Mouse (Mus musculus) stomach, embryonic 16.5 days (tissue): ENCODE measurements at regions not wholly inside any gene's neighbourhood (a gene's known extent, or its start where the extent isn't known, plus 50 kb on each side); places are given as distances from the start of the nearest gene placed in this dataset.

ENCODE experiments used
- ATAC-seq: fragments of 200-750 bp; cut with Nextera tagmentation; 2 replicates; pipeline ENCODE4 v1.8.0; 2017; ENCODE audit warnings: moderate number of reproducible peaks, moderate TSS enrichment; ENCODE audit not compliant: insufficient read depth, low FRiP score
- H3K27ac ChIP-seq: fragments of 300-500 bp; sonication (generic); 2 replicates; pipeline ENCODE4 v1.5.1; 2014; ENCODE audit warnings: low read length
- H3K27me3 ChIP-seq: fragments of 300-500 bp; sonication (generic); 2 replicates; pipeline ENCODE4 v1.6.1; 2014; ENCODE audit warnings: low read length, control low read depth, mixed read lengths; ENCODE audit not compliant: control insufficient read depth, insufficient read depth
- H3K36me3 ChIP-seq: fragments of 300-500 bp; sonication (generic); 2 replicates; pipeline ENCODE4 v1.6.1; 2014; ENCODE audit warnings: low read length; ENCODE audit not compliant: control insufficient read depth, insufficient read depth
- H3K4me1 ChIP-seq: fragments of 300-500 bp; sonication (generic); 2 replicates; pipeline ENCODE4 v1.6.1; 2014; ENCODE audit warnings: low read length, control low read depth, mixed read lengths; ENCODE audit not compliant: control insufficient read depth, insufficient read depth
- H3K4me2 ChIP-seq: fragments of 300-500 bp; sonication (generic); 2 replicates; pipeline ENCODE4 v1.6.1; 2014; ENCODE audit warnings: low read depth, low read length, mixed read lengths
- H3K4me3 ChIP-seq: fragments of 300-500 bp; sonication (generic); replicated peaks from 2 replicates; pipeline ENCODE4 v1.5.1; 2014; ENCODE audit warnings: mild to moderate bottlenecking, low read length
- H3K9ac ChIP-seq: fragments of 300-500 bp; sonication (generic); 2 replicates; pipeline ENCODE4 v1.6.1; 2014; ENCODE audit warnings: low read length
- H3K9me3 ChIP-seq: fragments of 300-500 bp; sonication (generic); replicated peaks from 2 replicates; pipeline ENCODE4 v1.6.1; 2016; ENCODE audit warnings: low read length, control low read depth; ENCODE audit not compliant: control insufficient read depth
- WGBS: fragments of 180-500 bp; shearing (Covaris S2); extraction: QIAGEN DNeasy Blood & Tissue Kit; methylation state at CpG from one replicate; pipeline ENCODE4 v1.1.7; 2014; 5-methylcytosine and 5-hydroxymethylcytosine counted together

- no peaks in the 10 kb centered on the region for H3K9me3 ChIP-seq
- no peaks in the 10 kb centered on the region for H3K27me3 ChIP-seq
- peak overlapping the region; percentile 91 for H3K4me2 ChIP-seq
- H3K4me1 ChIP-seq, result peaks cover 5% of the 10 kb centered on the region; the same call in 1 of the 2 replicates
- no peak overlapping the region for H3K27ac ChIP-seq
- no peaks in the 10 kb centered on the region for H3K36me3 ChIP-seq
- no peak for ATAC-seq
- peak overlapping the region; percentile 82 for H3K4me3 ChIP-seq
- 63% methylated on average over 5 of the region's 5 CpGs for WGBS
- H3K9ac ChIP-seq, result no peak overlapping the region
Observed at GRCm38 (mm10) chr6:51268931-51269330, 163.5 kb upstream of the Nfe2l3 start.

- peak overlapping the region; percentile 85 for H3K27ac ChIP-seq
- peak overlapping the region; percentile 82 for H3K4me3 ChIP-seq
- no peaks in the 10 kb centered on the region for H3K36me3 ChIP-seq
- WGBS, result 17% methylated on average over 10 of the region's 10 CpGs
- no peak for ATAC-seq
- H3K9ac ChIP-seq, result peak overlapping the region; percentile 93
- H3K27me3 ChIP-seq, result no peaks in the 10 kb centered on the region
- no peaks in the 10 kb centered on the region for H3K9me3 ChIP-seq
- H3K4me1 ChIP-seq, result peaks cover 5% of the 10 kb centered on the region; the same call in 1 of the 2 replicates
- peak overlapping the region; percentile 91 for H3K4me2 ChIP-seq
Observed at GRCm38 (mm10) chr6:51269617-51270016, 162.9 kb upstream of the Nfe2l3 start.

GRCm38 (mm10) chr6:51270216-51271127 lies 162.0 kb upstream of the Nfe2l3 start:
- ATAC-seq, result peak; percentile 91
- peak overlapping the region; percentile 93 for H3K9ac ChIP-seq
- H3K4me3 ChIP-seq, result peak overlapping the region; percentile 82
- H3K36me3 ChIP-seq, result no peaks in the 10 kb centered on the region
- no peaks in the 10 kb centered on the region for H3K9me3 ChIP-seq
- peaks cover 5% of the 10 kb centered on the region; the same call in 1 of the 2 replicates for H3K4me1 ChIP-seq
- H3K27me3 ChIP-seq, result no peaks in the 10 kb centered on the region
- under 1% methylated on average over 80 of the region's 80 CpGs for WGBS
- H3K27ac ChIP-seq, result peak overlapping the region; percentile 85
- peak overlapping the region; percentile 91 for H3K4me2 ChIP-seq

- H3K27me3 ChIP-seq, result no peaks in the 10 kb centered on the region
- H3K4me2 ChIP-seq, result peak overlapping the region; percentile 91
- no peaks in the 10 kb centered on the region for H3K9me3 ChIP-seq
- H3K36me3 ChIP-seq, result no peaks in the 10 kb centered on the region
- peaks cover 5% of the 10 kb centered on the region; the same call in 1 of the 2 replicates for H3K4me1 ChIP-seq
- H3K27ac ChIP-seq, result peak overlapping the region; percentile 75
- 3% methylated on average over 17 of the region's 17 CpGs for WGBS
- ATAC-seq, result peak; percentile 88; the same call in 1 of the 2 replicates
- peak overlapping the region; percentile 82 for H3K4me3 ChIP-seq
- peak overlapping the region; percentile 93 for H3K9ac ChIP-seq
Observed at GRCm38 (mm10) chr6:51271128-51271480, 161.4 kb upstream of the Nfe2l3 start.

GRCm38 (mm10) chr6:51272136-51272736 lies 160.2 kb upstream of the Nfe2l3 start:
- H3K4me2 ChIP-seq, result peak overlapping the region; percentile 33
- no peak overlapping the region for H3K27ac ChIP-seq
- no peak for ATAC-seq
- peaks cover 5% of the 10 kb centered on the region; the same call in 1 of the 2 replicates for H3K4me1 ChIP-seq
- 56% methylated on average over 19 of the region's 19 CpGs for WGBS
- H3K9ac ChIP-seq, result no peak overlapping the region
- no peaks in the 10 kb centered on the region for H3K9me3 ChIP-seq
- H3K36me3 ChIP-seq, result no peaks in the 10 kb centered on the region
- H3K4me3 ChIP-seq, result no peak overlapping the region
- H3K27me3 ChIP-seq, result no peaks in the 10 kb centered on the region

GRCm38 (mm10) chr6:51279491-51279890 lies 153.0 kb upstream of the Nfe2l3 start:
- H3K27ac ChIP-seq, result no peak overlapping the region
- H3K4me1 ChIP-seq, result peaks cover 6% of the 10 kb centered on the region; the same call in 1 of the 2 replicates
- H3K9me3 ChIP-seq, result no peaks in the 10 kb centered on the region
- 68% methylated on average over 10 of the region's 10 CpGs for WGBS
- no peak overlapping the region for H3K4me3 ChIP-seq
- ATAC-seq, result no peak; the same call in 1 of the 2 replicates
- H3K27me3 ChIP-seq, result no peaks in the 10 kb centered on the region
- H3K9ac ChIP-seq, result no peak overlapping the region
- H3K4me2 ChIP-seq, result no peak overlapping the region
- no peaks in the 10 kb centered on the region for H3K36me3 ChIP-seq

GRCm38 (mm10) chr6:51280231-51280630 lies 152.2 kb upstream of the Nfe2l3 start:
- H3K9ac ChIP-seq, result no peak overlapping the region
- no peak overlapping the region for H3K27ac ChIP-seq
- H3K4me3 ChIP-seq, result no peak overlapping the region
- 0 out of 2 replicates have a peak, but pooled peaks have one; percentile 37 for ATAC-seq
- no peak overlapping the region for H3K4me2 ChIP-seq
- H3K9me3 ChIP-seq, result no peaks in the 10 kb centered on the region
- 57% methylated on average over 7 of the region's 7 CpGs for WGBS
- no peaks in the 10 kb centered on the region for H3K27me3 ChIP-seq
- peaks cover 11% of the 10 kb centered on the region for H3K4me1 ChIP-seq
- H3K36me3 ChIP-seq, result no peaks in the 10 kb centered on the region

GRCm38 (mm10) chr6:51283916-51284706 lies 148.4 kb upstream of the Nfe2l3 start:
- peak overlapping the region; percentile 31; the same call in 1 of the 2 replicates for H3K4me2 ChIP-seq
- 0 out of 2 replicates have a peak, but pooled peaks have one; percentile 33 for ATAC-seq
- 37% methylated on average over 11 of the region's 11 CpGs for WGBS
- no peak overlapping the region; the same call in 1 of the 2 replicates for H3K27ac ChIP-seq
- H3K27me3 ChIP-seq, result no peaks in the 10 kb centered on the region
- no peaks in the 10 kb centered on the region for H3K36me3 ChIP-seq
- no peak overlapping the region for H3K9ac ChIP-seq
- H3K9me3 ChIP-seq, result no peaks in the 10 kb centered on the region
- no peak overlapping the region for H3K4me3 ChIP-seq
- peaks cover 11% of the 10 kb centered on the region for H3K4me1 ChIP-seq
